Mouse (Mus musculus): Measurements from ENCODE around the gene Specc1l.

The Specc1l gene

GRCm38 (mm10) chr10:75314190-75314980 is 102.5 kb downstream of the Specc1l start:
- peak; percentile 33 to 59 for DNase-seq (ENCODE audit: inconsistent age in 2 of 2, low spot score in 1 of 2)

- DNase-seq (ENCODE audit: inconsistent age in 2 of 2, low spot score in 1 of 2): peak in 1 of 2 experiments; percentile 63
These were observed 103.9 kb downstream of the Specc1l start for GRCm38 (mm10) chr10:75315756-75316155.

GRCm38 (mm10) chr10:75316472-75316871 is 104.6 kb downstream of the Specc1l start:
- DNase-seq (ENCODE audit: inconsistent age in 2 of 2, low spot score in 1 of 2): peak in 1 of 2 experiments; percentile 55

- DNase-seq (ENCODE audit: inconsistent age in 2 of 2, low spot score in 1 of 2): no peak
These were observed 104.8 kb downstream of the Specc1l start, which contains the start of gene Adora2a for GRCm38 (mm10) chr10:75316872-75316907. TSS of gene Adora2a (plus strand) at chr10:75316877.

- peak; percentile 63 to 86 for DNase-seq (ENCODE audit: inconsistent age in 2 of 2, low spot score in 1 of 2)
These were observed 105.3 kb downstream of the Specc1l start for GRCm38 (mm10) chr10:75316908-75317761.

- no peak for DNase-seq (ENCODE audit: inconsistent age in 2 of 2, low spot score in 1 of 2)
These were observed 106.3 kb downstream of the Specc1l start for GRCm38 (mm10) chr10:75318206-75318605.

- no peak for DNase-seq (ENCODE audit: inconsistent age in 2 of 2, low spot score in 1 of 2)
These were observed 108.4 kb downstream of the Specc1l start for GRCm38 (mm10) chr10:75320321-75320720.

GRCm38 (mm10) chr10:75322966-75323365 is 111.1 kb downstream of the Specc1l start:
- no peak for DNase-seq (ENCODE audit: inconsistent age in 2 of 2, low spot score in 1 of 2)

GRCm38 (mm10) chr10:75323986-75324385 is 112.1 kb downstream of the Specc1l start:
- no peak for DNase-seq (ENCODE audit: inconsistent age in 2 of 2, low spot score in 1 of 2)

- DNase-seq (ENCODE audit: inconsistent age in 2 of 2, low spot score in 1 of 2): no peak
These were observed 112.5 kb downstream of the Specc1l start for GRCm38 (mm10) chr10:75324391-75324790.

GRCm38 (mm10) chr10:75325821-75326220 is 113.9 kb downstream of the Specc1l start:
- DNase-seq (ENCODE audit: inconsistent age in 2 of 2, low spot score in 1 of 2): no peak

GRCm38 (mm10) chr10:75326553-75326952 is 114.7 kb downstream of the Specc1l start:
- peak; percentile 61 to 81 for DNase-seq (ENCODE audit: inconsistent age in 2 of 2, low spot score in 1 of 2)

- DNase-seq (ENCODE audit: inconsistent age in 2 of 2, low spot score in 1 of 2): no peak
These were observed 115.2 kb downstream of the Specc1l start for GRCm38 (mm10) chr10:75327081-75327480.

GRCm38 (mm10) chr10:75328201-75328704 is 116.4 kb downstream of the Specc1l start:
- no peak for DNase-seq (ENCODE audit: inconsistent age in 2 of 2, low spot score in 1 of 2)

- no peak for DNase-seq (ENCODE audit: inconsistent age in 2 of 2, low spot score in 1 of 2)
These were observed 120.4 kb downstream of the Specc1l start for GRCm38 (mm10) chr10:75332268-75332667.

- no peak for DNase-seq (ENCODE audit: inconsistent age in 2 of 2, low spot score in 1 of 2)
These were observed 121.4 kb downstream of the Specc1l start for GRCm38 (mm10) chr10:75333176-75333776.

GRCm38 (mm10) chr10:75334175-75334574 is 122.3 kb downstream of the Specc1l start:
- DNase-seq (ENCODE audit: inconsistent age in 2 of 2, low spot score in 1 of 2): no peak

- peak in 1 of 2 experiments; percentile 58 for DNase-seq (ENCODE audit: inconsistent age in 2 of 2, low spot score in 1 of 2)
These were observed 123.2 kb downstream of the Specc1l start for GRCm38 (mm10) chr10:75335075-75335474.

GRCm38 (mm10) chr10:75337231-75337630 is 125.4 kb downstream of the Specc1l start:
- no peak for DNase-seq (ENCODE audit: inconsistent age in 2 of 2, low spot score in 1 of 2)

- DNase-seq (ENCODE audit: inconsistent age in 2 of 2, low spot score in 1 of 2): no peak
These were observed 127.0 kb downstream of the Specc1l start for GRCm38 (mm10) chr10:75338852-75339251.

- no peak for DNase-seq (ENCODE audit: inconsistent age in 2 of 2, low spot score in 1 of 2)
These were observed 127.5 kb downstream of the Specc1l start for GRCm38 (mm10) chr10:75339377-75339776.

GRCm38 (mm10) chr10:75341936-75342335 is 130.1 kb downstream of the Specc1l start:
- no peak for DNase-seq (ENCODE audit: inconsistent age in 2 of 2, low spot score in 1 of 2)

Measured in adrenal gland, adult (tissue).